Mouse (Mus musculus): ENCODE measurements around the gene Usp18.

The Usp18 gene

DNA sequence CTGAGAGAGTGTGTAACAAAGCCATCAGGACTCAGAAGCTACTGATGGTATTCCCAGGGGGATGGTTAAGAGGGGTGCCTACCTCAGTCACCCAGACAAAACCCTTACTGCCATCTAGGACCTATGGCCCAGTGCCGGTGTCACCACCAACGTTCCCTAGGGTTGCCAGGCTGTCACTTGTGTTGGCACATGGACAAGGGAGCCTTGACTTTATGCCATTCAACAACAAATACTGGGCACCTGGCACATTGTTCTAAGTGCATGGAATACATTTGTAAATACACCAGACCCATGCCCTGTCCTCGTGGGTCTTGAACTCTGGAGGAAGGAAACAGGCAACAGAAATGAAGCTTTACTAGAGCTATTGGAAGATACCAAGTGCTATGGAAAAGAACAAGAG is 59.9 kb downstream of the Usp18 start:
- DNase-seq = no peak

DNA sequence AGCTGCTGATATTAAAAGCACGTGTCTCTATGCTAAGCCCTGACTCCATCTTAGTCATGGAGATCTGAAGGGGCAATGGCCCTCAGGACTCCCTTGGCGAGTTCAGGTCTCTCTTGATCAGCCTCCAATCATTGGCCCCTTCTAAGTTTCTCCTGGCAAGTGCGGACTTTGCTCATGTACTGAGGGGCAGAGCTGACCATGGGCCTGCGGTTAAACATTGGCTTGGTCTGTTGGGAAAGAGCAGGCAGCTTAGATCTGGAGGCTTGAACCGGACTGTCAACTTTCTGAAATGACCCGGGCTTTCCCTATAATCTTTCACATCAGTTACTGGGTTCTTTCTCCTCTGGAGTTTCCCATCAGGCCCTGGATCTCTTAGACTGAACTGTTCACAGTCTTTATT is 65.3 kb downstream of the Usp18 start:
- DNase-seq = no peak

DNA sequence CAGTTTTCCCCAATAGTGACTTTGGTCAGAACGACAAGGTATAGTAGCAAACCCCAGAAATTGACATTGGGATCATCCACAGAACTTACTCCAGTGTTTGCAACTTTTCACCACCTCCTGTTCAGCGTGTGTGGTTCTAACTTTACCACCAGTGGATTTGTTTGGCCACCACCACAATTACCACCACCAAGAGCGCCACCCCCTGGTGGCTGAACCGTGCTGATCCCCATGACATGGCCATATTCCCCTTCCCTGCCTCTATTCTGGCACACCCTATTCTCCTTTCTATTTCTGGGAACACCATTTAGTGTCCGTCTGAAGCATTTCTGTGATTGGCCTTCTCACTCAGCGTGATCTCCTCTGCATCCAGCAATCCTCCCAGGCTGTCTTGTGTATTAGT is 73.4 kb downstream of the Usp18 start:
- DNase-seq = no peak
